Mouse (Mus musculus): Measurements from ENCODE around the gene Pecr. TPM values are rescaled to one million over a fixed set of nuclear protein-coding genes. Genes with fewer than 3 reads are reported as not detected.

Pecr gene
- polyA plus RNA-seq, 1 experiment, result 3.6 TPM

- no peaks in the 10 kb centered on the region for H3K4me1 ChIP-seq (replicated peaks; ENCODE audit: control insufficient read depth, insufficient read depth, low read length)
- no peaks in the 10 kb centered on the region for H3K27me3 ChIP-seq (ENCODE audit: control insufficient read depth, insufficient read depth, low read length)
- TF ChIP-seq CTCF (IDR thresholded peaks at IDR 0.05; ENCODE audit: borderline replicate concordance, control insufficient read depth, extremely low read depth, insufficient read depth, low read length, poor library complexity) (no peak), POLR2A (IDR thresholded peaks at IDR 0.05; ENCODE audit: control insufficient read depth, extremely low read depth, insufficient read depth, low read length, poor library complexity) (no peak)
- no peak overlapping the region for H3K27ac ChIP-seq (ENCODE audit: control insufficient read depth, insufficient read depth, low read length)
- no peaks in the 10 kb centered on the region for H3K36me3 ChIP-seq (ENCODE audit: control insufficient read depth, insufficient read depth, low read length)
- no peak for DNase-seq
- WGBS, result 100% methylated on average over 2 of the region's 2 CpGs
- no peak overlapping the region for H3K4me3 ChIP-seq (ENCODE audit: control insufficient read depth, insufficient read depth, low read length)
Observed at GRCm38 (mm10) chr1:72218626-72219025, 65.5 kb downstream of the Pecr start.

DNA sequence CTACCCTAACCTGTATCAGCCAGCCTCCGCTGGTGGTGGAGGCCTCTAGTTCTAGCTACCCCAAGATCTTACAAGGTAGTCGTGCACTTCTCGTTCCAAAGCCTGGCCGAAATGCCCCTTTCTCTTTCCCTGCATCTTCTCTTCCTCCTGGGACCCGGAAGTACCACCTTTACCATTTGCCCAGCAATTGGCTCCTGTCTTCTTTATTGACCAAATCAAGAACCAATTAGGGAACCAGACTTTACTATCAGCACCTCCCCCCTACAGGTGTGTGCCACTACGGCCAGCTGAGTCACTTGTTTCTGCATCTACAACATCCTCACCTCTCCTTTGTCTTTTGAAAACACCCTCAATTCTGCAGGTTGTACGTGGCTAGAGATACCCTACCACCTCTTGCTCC is 67.4 kb downstream of the Pecr start:
- no peak overlapping the region for H3K27ac ChIP-seq (ENCODE audit: control insufficient read depth, insufficient read depth, low read length)
- H3K4me1 ChIP-seq (replicated peaks; ENCODE audit: control insufficient read depth, insufficient read depth, low read length), result peaks cover 3% of the 10 kb centered on the region; the same call in 1 of the 2 replicates
- TF ChIP-seq CTCF (IDR thresholded peaks at IDR 0.05; ENCODE audit: borderline replicate concordance, control insufficient read depth, extremely low read depth, insufficient read depth, low read length, poor library complexity) (no peak), POLR2A (IDR thresholded peaks at IDR 0.05; ENCODE audit: control insufficient read depth, extremely low read depth, insufficient read depth, low read length, poor library complexity) (no peak)
- no peaks in the 10 kb centered on the region for H3K36me3 ChIP-seq (ENCODE audit: control insufficient read depth, insufficient read depth, low read length)
- peaks cover 2% of the 10 kb centered on the region; the same call in 1 of the 2 replicates for H3K27me3 ChIP-seq (ENCODE audit: control insufficient read depth, insufficient read depth, low read length)
- 95% methylated on average over 7 of the region's 7 CpGs for WGBS
- no peak for DNase-seq
- no peak overlapping the region for H3K4me3 ChIP-seq (ENCODE audit: control insufficient read depth, insufficient read depth, low read length)

DNA sequence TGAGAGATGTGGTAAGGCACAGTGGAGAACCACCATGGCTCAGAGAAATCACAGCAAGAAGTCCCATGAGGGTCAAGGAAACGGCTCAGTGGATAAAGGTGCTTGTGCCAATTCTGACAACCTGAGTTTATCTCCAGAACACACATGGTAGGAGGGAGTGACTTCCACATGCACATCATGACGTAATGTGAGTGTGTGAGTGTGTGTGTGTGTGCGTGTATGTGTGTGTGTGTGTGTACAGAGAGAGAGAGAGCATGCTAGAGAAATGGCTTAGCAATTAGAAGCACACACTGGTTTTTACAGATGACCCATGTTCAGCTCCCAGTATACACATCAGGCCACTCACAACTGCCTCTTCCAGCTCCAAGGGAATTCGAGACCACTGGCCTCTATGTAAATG is 68.9 kb downstream of the Pecr start:
- peaks cover 4% of the 10 kb centered on the region; the same call in 1 of the 2 replicates for H3K27me3 ChIP-seq (ENCODE audit: control insufficient read depth, insufficient read depth, low read length)
- WGBS, result 86% methylated on average over 4 of the region's 4 CpGs
- no peak for DNase-seq
- peaks cover 5% of the 10 kb centered on the region; the same call in 1 of the 2 replicates for H3K4me1 ChIP-seq (replicated peaks; ENCODE audit: control insufficient read depth, insufficient read depth, low read length)
- TF ChIP-seq CTCF (IDR thresholded peaks at IDR 0.05; ENCODE audit: borderline replicate concordance, control insufficient read depth, extremely low read depth, insufficient read depth, low read length, poor library complexity), result no peak
- TF ChIP-seq POLR2A (IDR thresholded peaks at IDR 0.05; ENCODE audit: control insufficient read depth, extremely low read depth, insufficient read depth, low read length, poor library complexity), result no peak
- H3K4me3 ChIP-seq (ENCODE audit: control insufficient read depth, insufficient read depth, low read length), result no peak overlapping the region
- no peak overlapping the region for H3K27ac ChIP-seq (ENCODE audit: control insufficient read depth, insufficient read depth, low read length)
- H3K36me3 ChIP-seq (ENCODE audit: control insufficient read depth, insufficient read depth, low read length), result no peaks in the 10 kb centered on the region

DNA sequence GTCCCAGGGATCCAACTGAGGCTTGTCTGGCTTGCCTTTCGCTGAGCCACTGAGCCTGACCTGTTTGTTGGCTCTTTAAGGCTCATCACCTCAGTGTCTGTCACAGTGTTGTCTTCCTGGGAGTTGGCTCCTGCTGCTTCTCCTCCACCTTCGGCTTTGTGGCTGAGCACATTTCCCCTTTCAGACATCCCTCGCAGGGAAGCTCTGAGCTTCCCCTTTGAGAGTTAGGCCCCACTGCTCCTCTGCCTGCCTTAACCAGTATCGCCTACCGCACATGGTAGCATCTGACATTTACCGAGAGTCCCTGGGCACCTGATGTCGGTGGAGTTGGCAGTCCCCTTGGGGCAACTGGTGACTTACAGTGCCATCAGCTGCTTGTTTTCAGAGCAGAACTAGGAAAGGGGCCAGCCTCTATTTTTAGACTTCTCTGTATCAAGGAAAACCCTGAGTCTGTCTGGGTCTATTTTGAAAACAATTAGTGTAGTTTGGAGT is 69.6 kb downstream of the Pecr start:
- Histone ChIP-seq H3K36me3 (ENCODE audit: control insufficient read depth, insufficient read depth, low read length) (no peaks in the 10 kb centered on the region), H3K4me1 (replicated peaks; ENCODE audit: control insufficient read depth, insufficient read depth, low read length) (peaks cover 5% of the 10 kb centered on the region; the same call in 1 of the 2 replicates), H3K27me3 (ENCODE audit: control insufficient read depth, insufficient read depth, low read length) (peaks cover 4% of the 10 kb centered on the region; the same call in 1 of the 2 replicates), H3K27ac (ENCODE audit: control insufficient read depth, insufficient read depth, low read length) (no peak overlapping the region), H3K4me3 (ENCODE audit: control insufficient read depth, insufficient read depth, low read length) (no peak overlapping the region)
- no peak for TF ChIP-seq CTCF (IDR thresholded peaks at IDR 0.05; ENCODE audit: borderline replicate concordance, control insufficient read depth, extremely low read depth, insufficient read depth, low read length, poor library complexity)
- no peak for TF ChIP-seq POLR2A (IDR thresholded peaks at IDR 0.05; ENCODE audit: control insufficient read depth, extremely low read depth, insufficient read depth, low read length, poor library complexity)
- no peak for DNase-seq
- WGBS, result 18% methylated on average over 7 of the region's 7 CpGs

GRCm38 (mm10) chr1:72213954-72214353 is 70.2 kb downstream of the Pecr start:
- 98% methylated on average over 3 of the region's 3 CpGs for WGBS
- no peak overlapping the region for H3K27ac ChIP-seq (ENCODE audit: control insufficient read depth, insufficient read depth, low read length)
- TF ChIP-seq CTCF (IDR thresholded peaks at IDR 0.05; ENCODE audit: borderline replicate concordance, control insufficient read depth, extremely low read depth, insufficient read depth, low read length, poor library complexity) (no peak), POLR2A (IDR thresholded peaks at IDR 0.05; ENCODE audit: control insufficient read depth, extremely low read depth, insufficient read depth, low read length, poor library complexity) (no peak)
- peaks cover 4% of the 10 kb centered on the region; the same call in 1 of the 2 replicates for H3K27me3 ChIP-seq (ENCODE audit: control insufficient read depth, insufficient read depth, low read length)
- DNase-seq, result no peak
- peaks cover 5% of the 10 kb centered on the region; the same call in 1 of the 2 replicates for H3K4me1 ChIP-seq (replicated peaks; ENCODE audit: control insufficient read depth, insufficient read depth, low read length)
- H3K36me3 ChIP-seq (ENCODE audit: control insufficient read depth, insufficient read depth, low read length), result no peaks in the 10 kb centered on the region
- H3K4me3 ChIP-seq (ENCODE audit: control insufficient read depth, insufficient read depth, low read length), result no peak overlapping the region

DNA sequence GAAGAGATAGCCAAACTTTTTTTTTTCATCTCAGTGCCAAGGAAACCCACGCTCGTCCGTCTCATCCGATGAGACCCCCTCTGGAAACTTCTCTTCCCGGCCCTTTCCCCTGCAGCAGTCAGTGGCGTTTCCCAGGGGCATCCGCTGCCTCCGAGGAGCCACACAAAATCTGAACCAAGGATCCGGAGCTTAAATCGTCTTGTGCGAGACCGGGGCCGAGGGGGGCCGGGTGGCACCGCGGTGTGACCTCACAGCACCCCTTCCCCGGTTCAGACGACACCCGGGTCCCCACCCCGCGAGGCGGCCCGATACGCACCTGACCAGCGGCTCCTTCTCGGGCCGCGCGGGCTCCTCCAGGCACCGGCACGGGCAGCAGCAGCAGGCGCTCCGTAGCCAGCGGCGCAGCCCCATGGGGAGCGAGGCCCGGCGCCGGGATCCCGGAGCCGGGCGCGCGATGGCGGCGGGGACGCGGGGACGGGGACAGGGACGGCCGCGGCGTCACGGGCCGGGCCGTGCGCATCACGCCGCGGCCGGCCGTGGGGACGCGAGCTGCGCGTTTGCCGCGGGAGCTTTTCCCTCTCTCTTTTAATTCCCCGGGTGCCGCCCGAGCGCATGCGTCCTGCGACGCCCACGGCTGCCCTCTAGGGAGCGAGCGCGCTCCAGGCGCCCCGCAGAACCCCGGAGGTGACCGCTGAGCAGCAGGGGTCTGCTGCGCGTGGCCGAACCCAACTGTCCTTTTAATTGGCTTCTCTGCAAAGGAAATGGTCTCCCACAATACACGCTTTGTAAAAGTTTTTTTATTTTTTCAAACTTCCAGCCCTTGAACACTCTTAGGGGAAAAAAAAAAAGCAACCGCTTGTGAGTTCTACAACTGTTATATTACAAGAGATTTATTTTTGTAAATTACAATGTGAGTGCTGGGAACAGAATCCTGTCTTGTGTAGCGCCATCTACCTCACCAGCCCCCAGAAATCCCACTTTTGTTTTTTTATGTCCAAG is 72.1 kb downstream of the Pecr start, which contains the start of gene Mreg:
Mreg (minus strand) TSS at position 607 of the 999 bp plus-strand sequence.
- Histone ChIP-seq H3K27me3 (ENCODE audit: control insufficient read depth, insufficient read depth, low read length) (peaks cover 4% of the 10 kb centered on the region; the same call in 1 of the 2 replicates), H3K36me3 (ENCODE audit: control insufficient read depth, insufficient read depth, low read length) (no peaks in the 10 kb centered on the region), H3K4me1 (replicated peaks; ENCODE audit: control insufficient read depth, insufficient read depth, low read length) (peaks cover 5% of the 10 kb centered on the region; the same call in 1 of the 2 replicates), H3K27ac (ENCODE audit: control insufficient read depth, insufficient read depth, low read length) (no peak within 1 kb of the TSS), H3K4me3 (ENCODE audit: control insufficient read depth, insufficient read depth, low read length) (peak within 1 kb of the TSS; percentile 38)
- WGBS, result under 1% methylated on average over 89 of the region's 89 CpGs
- DNase-seq, result peak; percentile 41
- TF ChIP-seq POLR2A (IDR thresholded peaks at IDR 0.05; ENCODE audit: control insufficient read depth, extremely low read depth, insufficient read depth, low read length, poor library complexity) (no peak), CTCF (IDR thresholded peaks at IDR 0.05; ENCODE audit: borderline replicate concordance, control insufficient read depth, extremely low read depth, insufficient read depth, low read length, poor library complexity) (0 out of 2 replicates have a peak, but pooled peaks have one; percentile 30)
